Mouse (Mus musculus) MEL (cell line): ENCODE data around the gene Gm28048. TPM values are rescaled to one million over a fixed set of nuclear protein-coding genes. Genes with fewer than 3 reads are reported as not detected.

Experiments used
- DNase-seq: peaks from one replicate; pipeline ENCODE4 v3.0.0; 2011; ENCODE audit warnings: low read depth, low spot score
- H3K27ac ChIP-seq: 2 replicates; pipeline ENCODE4 v1.5.1; 2012; ENCODE audit warnings: low read depth, mild to moderate bottlenecking, control low read depth, low read length, moderate library complexity; ENCODE audit not compliant: control insufficient read depth
- H3K27me3 ChIP-seq, 2 experiments: fragments of 150-350 bp in 1 of 2; sonication (generic) in 1 of 2; 2 replicates each; pipeline ENCODE4 v1.6.1; 2012; ENCODE audit warnings: low read length in 2 of 2, mild to moderate bottlenecking in 2 of 2, improper control_type of control experiment in 1 of 2, moderate library complexity in 1 of 2; ENCODE audit not compliant: insufficient read depth in 2 of 2, control insufficient read depth in 1 of 2
- H3K36me3 ChIP-seq, 2 experiments: 2 replicates each; pipeline ENCODE4 v1.6.1; 2012 to 2014; ENCODE audit warnings: low read length in 2 of 2, improper control_type of control experiment in 1 of 2, inconsistent platforms in 1 of 2, mild to moderate bottlenecking in 1 of 2; ENCODE audit not compliant: insufficient read depth in 2 of 2, control insufficient read depth in 1 of 2
- H3K4me1 ChIP-seq, 2 experiments: fragments of 150-350 bp in 1 of 2; sonication (generic) in 1 of 2; 2 replicates each; pipeline ENCODE4 v1.6.1; 2012; ENCODE audit warnings: low read length in 2 of 2, improper control_type of control experiment in 1 of 2, mild to moderate bottlenecking in 1 of 2; ENCODE audit not compliant: insufficient read depth in 2 of 2, control insufficient read depth in 1 of 2
- H3K4me3 ChIP-seq, 2 experiments: fragments of 150-350 bp in 1 of 2; sonication (generic) in 1 of 2; 2 replicates each; pipeline ENCODE4 v1.5.1; 2012; ENCODE audit warnings: low read depth in 2 of 2, low read length in 2 of 2, mild to moderate bottlenecking in 2 of 2, moderate library complexity in 2 of 2, control low read depth in 1 of 2, improper control_type of control experiment in 1 of 2; ENCODE audit not compliant: control insufficient read depth in 1 of 2, insufficient read depth in 1 of 2
- H3K79me2 ChIP-seq: 2 replicates; pipeline ENCODE4 v1.6.1; 2012; ENCODE audit warnings: mild to moderate bottlenecking, low read length, moderate library complexity; ENCODE audit not compliant: control insufficient read depth, poor library complexity, insufficient read depth
- H3K9ac ChIP-seq: 2 replicates; pipeline ENCODE4 v1.6.1; 2012; ENCODE audit warnings: low read depth, mild to moderate bottlenecking, control low read depth, low read length, moderate library complexity; ENCODE audit not compliant: control insufficient read depth, poor library complexity, severe bottlenecking
- H3K9me3 ChIP-seq: fragments of 150-350 bp; sonication (generic); replicated peaks from 2 replicates; pipeline ENCODE4 v1.6.1; 2012; ENCODE audit warnings: mild to moderate bottlenecking, low read length, improper control_type of control experiment, moderate library complexity; ENCODE audit not compliant: insufficient read depth
- BHLHE40 ChIP-seq: IDR thresholded peaks from 2 replicates; pipeline ENCODE4 v1.6.1; 2012; ENCODE audit warnings: low read depth, mild to moderate bottlenecking, inconsistent platforms, low read length, improper control_type of control experiment, borderline replicate concordance
- CHD1 ChIP-seq: IDR thresholded peaks from 2 replicates; pipeline ENCODE4 v1.6.1; 2012; ENCODE audit warnings: low read depth, mild to moderate bottlenecking, inconsistent platforms, low read length, improper control_type of control experiment
- CTCF ChIP-seq, 3 experiments: IDR thresholded peaks in 2 of 3; conservative IDR thresholded peaks in 1 of 3; 2 replicates each; pipeline ENCODE4 v1.5.1; 2011 to 2012; ENCODE audit warnings: low read length in 3 of 3, low read depth in 2 of 3, mild to moderate bottlenecking in 2 of 3, improper control_type of control experiment in 1 of 3, inconsistent platforms in 1 of 3, mixed read lengths in 1 of 3, moderate library complexity in 1 of 3; ENCODE audit not compliant: control insufficient read depth in 1 of 3, insufficient read depth in 1 of 3, poor library complexity in 1 of 3, severe bottlenecking in 1 of 3
- E2F4 ChIP-seq: IDR thresholded peaks from 2 replicates; pipeline ENCODE4 v1.6.1; 2011; ENCODE audit warnings: low read depth, low read length, improper control_type of control experiment, borderline replicate concordance
- EP300 ChIP-seq, 2 experiments: IDR thresholded peaks; 2 replicates each; pipeline ENCODE4 v1.6.1; 2011; ENCODE audit warnings: improper control_type of control experiment in 2 of 2, low read length in 2 of 2, low read depth in 1 of 2, mild to moderate bottlenecking in 1 of 2
- ETS1 ChIP-seq: IDR thresholded peaks from 2 replicates; pipeline ENCODE4 v1.6.1; 2012; ENCODE audit warnings: low read depth, mild to moderate bottlenecking, inconsistent platforms, low read length, improper control_type of control experiment, moderate library complexity
- GABPA ChIP-seq: IDR thresholded peaks from 2 replicates; pipeline ENCODE4 v1.6.1; 2012; ENCODE audit warnings: low read depth, mild to moderate bottlenecking, inconsistent platforms, low read length, improper control_type of control experiment, moderate library complexity
- GATA1 ChIP-seq: IDR thresholded peaks from 2 replicates; pipeline ENCODE4 v1.6.1; 2011; ENCODE audit warnings: low read depth, low read length, improper control_type of control experiment
- HCFC1 ChIP-seq: IDR thresholded peaks from 2 replicates; pipeline ENCODE4 v1.6.1; 2012; ENCODE audit warnings: low read depth, mild to moderate bottlenecking, inconsistent platforms, low read length, improper control_type of control experiment, moderate library complexity
- JUND ChIP-seq: IDR thresholded peaks from 2 replicates; pipeline ENCODE4 v1.6.1; 2011; ENCODE audit warnings: low read depth, mild to moderate bottlenecking, improper control_type of control experiment, low read length
- MAFK ChIP-seq: IDR thresholded peaks from 2 replicates; pipeline ENCODE4 v1.6.1; 2011; ENCODE audit warnings: low read depth, mild to moderate bottlenecking, low read length, improper control_type of control experiment, borderline replicate concordance
- MAX ChIP-seq: IDR thresholded peaks from 2 replicates; pipeline ENCODE4 v1.6.1; 2011; ENCODE audit warnings: low read length, improper control_type of control experiment
- MXI1 ChIP-seq: IDR thresholded peaks from 2 replicates; pipeline ENCODE4 v1.6.1; 2011; ENCODE audit warnings: mild to moderate bottlenecking, low read depth, low read length, improper control_type of control experiment
- MYB ChIP-seq: IDR thresholded peaks from 2 replicates; pipeline ENCODE4 v1.6.1; 2011; ENCODE audit warnings: mild to moderate bottlenecking, low read depth, low read length, improper control_type of control experiment
- NELFE ChIP-seq: IDR thresholded peaks from 2 replicates; pipeline ENCODE4 v1.6.1; 2011; ENCODE audit warnings: low read depth, low read length, improper control_type of control experiment
- POLR2AphosphoS2 ChIP-seq: IDR thresholded peaks from 2 replicates; pipeline ENCODE4 v1.6.1; 2011; ENCODE audit warnings: low read length, improper control_type of control experiment
- POLR2AphosphoS5 ChIP-seq: IDR thresholded peaks from 2 replicates; pipeline ENCODE4 v1.6.1; 2012; ENCODE audit warnings: low read depth, borderline replicate concordance, mild to moderate bottlenecking, inconsistent platforms, low read length, moderate library complexity, mixed read lengths
- RAD21 ChIP-seq: IDR thresholded peaks from 2 replicates; pipeline ENCODE4 v1.6.1; 2011; ENCODE audit warnings: mild to moderate bottlenecking, low read depth, low read length, improper control_type of control experiment
- RCOR1 ChIP-seq: IDR thresholded peaks from 2 replicates; pipeline ENCODE4 v1.6.1; 2012; ENCODE audit warnings: low read depth, mild to moderate bottlenecking, inconsistent platforms, low read length, improper control_type of control experiment
- SIN3A ChIP-seq: IDR thresholded peaks from 2 replicates; pipeline ENCODE4 v1.6.1; 2012; ENCODE audit warnings: low read length, improper control_type of control experiment, inconsistent platforms
- TBP ChIP-seq: IDR thresholded peaks from 2 replicates; pipeline ENCODE4 v1.8.0; 2011; ENCODE audit warnings: low read depth, low read length, improper control_type of control experiment
- TCF12 ChIP-seq: IDR thresholded peaks from 2 replicates; pipeline ENCODE4 v1.6.1; 2014; ENCODE audit warnings: low read depth, mild to moderate bottlenecking, inconsistent platforms, low read length, improper control_type of control experiment, moderate library complexity
- UBTF ChIP-seq: IDR thresholded peaks from 2 replicates; pipeline ENCODE4 v1.6.1; 2012; ENCODE audit warnings: low read depth, mild to moderate bottlenecking, inconsistent platforms, low read length, improper control_type of control experiment, moderate library complexity, borderline replicate concordance; ENCODE audit not compliant: insufficient read depth
- USF2 ChIP-seq, 2 experiments: IDR thresholded peaks; 2 replicates each; pipeline ENCODE4 v1.6.1; 2011 to 2012; ENCODE audit warnings: improper control_type of control experiment in 2 of 2, low read length in 2 of 2, borderline replicate concordance in 1 of 2, inconsistent platforms in 1 of 2, low read depth in 1 of 2, mild to moderate bottlenecking in 1 of 2; ENCODE audit not compliant: insufficient read depth in 1 of 2
- ZC3H11A ChIP-seq: IDR thresholded peaks from 2 replicates; pipeline ENCODE4 v1.6.1; 2012; ENCODE audit warnings: low read depth, mild to moderate bottlenecking, inconsistent platforms, low read length, improper control_type of control experiment
- ZKSCAN1 ChIP-seq: IDR thresholded peaks from 2 replicates; pipeline ENCODE4 v1.6.1; 2012; ENCODE audit warnings: low read depth, mild to moderate bottlenecking, inconsistent platforms, low read length, improper control_type of control experiment, moderate library complexity
- ZMIZ1 ChIP-seq: IDR thresholded peaks from 2 replicates; pipeline ENCODE4 v1.6.1; 2012; ENCODE audit warnings: low read depth, mild to moderate bottlenecking, inconsistent platforms, low read length, improper control_type of control experiment, moderate library complexity
- ZNF384 ChIP-seq: IDR thresholded peaks from 2 replicates; pipeline ENCODE4 v1.6.1; 2012; ENCODE audit warnings: low read depth, mild to moderate bottlenecking, inconsistent platforms, low read length, improper control_type of control experiment
- polyA plus RNA-seq, 2 experiments: library from polyadenylated mRNA; stranded (reverse) in 1 of 2; unstranded in 1 of 2; fragments of >175 nt in 1 of 2; fragments of >200 nt in 1 of 2; gene quantifications; 2 replicates each; pipeline versions ENCODE4 v1.2.1 to v1.2.4; 2012; ENCODE audit warnings: low replicate concordance in 2 of 2, low read depth in 1 of 2; ENCODE audit not compliant: insufficient read length in 2 of 2, insufficient read depth in 1 of 2, missing spikeins in 1 of 2
- total RNA-seq: library from RNA; depleted of rRNA; stranded (reverse); fragments of 300-350 nt; gene quantifications from 2 replicates; pipeline ENCODE4 v1.2.3, GENCODE M21; 2012

Gene Gm28048
- total and polyA plus RNA-seq, 3 experiments, result 8.6 to 15.0 TPM; not detected in 1

DNA sequence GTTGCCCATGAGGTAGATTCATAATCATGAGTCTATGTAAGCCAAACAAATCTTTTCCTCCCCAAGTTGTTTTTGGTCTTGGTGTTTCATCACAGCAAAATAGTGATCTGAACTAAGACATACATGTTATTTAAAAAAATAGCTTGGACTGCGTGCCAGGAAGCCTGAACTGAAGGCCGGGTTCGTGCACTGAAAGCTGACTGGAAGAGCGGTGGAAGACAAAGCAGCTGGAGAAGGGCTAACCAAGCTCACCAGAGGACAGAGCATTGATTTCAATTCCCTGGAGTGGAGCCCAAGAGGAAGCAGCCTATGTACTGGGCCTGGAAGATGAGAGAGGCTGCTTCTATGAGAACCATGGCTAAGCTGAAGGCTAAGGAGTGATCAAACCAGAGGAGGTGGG, 94.9 kb downstream of the Gm28048 start:
- Histone ChIP-seq H3K4me3 (no peak overlapping the region), H3K9ac (no peak overlapping the region), H3K27me3 (no peaks in the 10 kb centered on the region), H3K4me1 (peaks cover 4 to 5% of the 10 kb centered on the region in 2 experiments; a peak in 3 of 4 replicates), H3K27ac (no peak overlapping the region), H3K36me3 (peaks cover 0 to 5% of the 10 kb centered on the region in 2 experiments; a peak in 1 of 4 replicates), H3K9me3 (no peaks in the 10 kb centered on the region), H3K79me2 (no peaks in the 10 kb centered on the region)
- no peak for DNase-seq
- TF ChIP-seq EP300 (IDR thresholded peaks at IDR 0.05; ENCODE audit: low read depth in 1 of 2, low read length in 2 of 2) (no peak), POLR2AphosphoS2 (no peak), RCOR1 (no peak), MXI1 (no peak), MAX (no peak)

DNA sequence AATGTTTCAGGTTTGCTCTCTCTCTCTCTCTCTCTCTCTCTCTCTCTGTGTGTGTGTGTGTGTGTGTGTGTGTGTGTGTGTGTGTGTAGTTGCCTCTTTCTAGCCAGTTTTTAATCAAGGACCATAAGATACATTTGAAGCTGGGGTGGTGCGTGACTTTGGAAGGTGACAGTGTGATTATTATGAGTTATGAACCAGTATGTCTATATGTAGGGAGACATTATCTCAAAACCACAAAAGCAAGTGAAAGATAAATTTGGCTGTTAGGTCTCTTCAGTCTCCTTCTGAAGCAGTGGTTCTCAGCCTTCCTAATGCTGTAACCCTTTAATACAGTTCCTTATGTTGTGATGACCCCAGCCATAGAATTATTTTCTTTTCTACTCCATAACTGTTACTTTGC, 96.5 kb downstream of the Gm28048 start:
- Histone ChIP-seq H3K9me3 (no peaks in the 10 kb centered on the region), H3K27ac (no peak overlapping the region), H3K79me2 (no peaks in the 10 kb centered on the region), H3K4me3 (no peak overlapping the region), H3K36me3 (peaks cover 0 to 5% of the 10 kb centered on the region in 2 experiments; a peak in 1 of 4 replicates), H3K4me1 (peaks cover 4 to 5% of the 10 kb centered on the region in 2 experiments; a peak in 3 of 4 replicates), H3K9ac (no peak overlapping the region), H3K27me3 (no peaks in the 10 kb centered on the region)
- peak; percentile 56 for DNase-seq
- TF ChIP-seq EP300 (IDR thresholded peaks at IDR 0.05; ENCODE audit: low read depth in 1 of 2, low read length in 2 of 2) (peak; percentile 43 to 64; a peak in 3 of 4 replicates), GABPA (no peak), RAD21 (no peak), POLR2AphosphoS2 (no peak), CTCF (IDR thresholded peaks at IDR 0.05 in 2 of 3, conservative IDR thresholded peaks at IDR 0.05 in 1 of 3; ENCODE audit: control insufficient read depth in 1 of 3, insufficient read depth in 1 of 3, low read depth in 2 of 3, low read length in 3 of 3, poor library complexity in 1 of 3, severe bottlenecking in 1 of 3) (no peak), HCFC1 (no peak), ZMIZ1 (no peak), MAFK (no peak; the same call in 1 of the 2 replicates), ZC3H11A (peak; percentile 16; the same call in 1 of the 2 replicates), E2F4 (no peak), TBP (no peak), NELFE (no peak), SIN3A (0 out of 2 replicates have a peak, but pooled peaks have one; percentile 37), BHLHE40 (peak; percentile 81), UBTF (no peak), RCOR1 (peak; percentile 59), MXI1 (no peak), USF2 (IDR thresholded peaks at IDR 0.05; ENCODE audit: borderline replicate concordance in 1 of 2, insufficient read depth in 1 of 2, low read depth in 1 of 2, low read length in 2 of 2) (no peak), ZNF384 (no peak), MYB (no peak), GATA1 (peak; percentile 75), POLR2AphosphoS5 (no peak), ETS1 (peak; percentile 39; the same call in 1 of the 2 replicates), ZKSCAN1 (no peak), TCF12 (0 out of 2 replicates have a peak, but pooled peaks have one; percentile 33), JUND (no peak), CHD1 (no peak)
